Mouse (Mus musculus) right cerebral cortex, postnatal 10 days (tissue): ENCODE measurements around the gene Fabp1.

Experiments used
- DNase-seq, 2 experiments: peaks; one replicate each; pipeline ENCODE4 v3.0.0; 2021; ENCODE audit warnings: low spot score in 2 of 2

The Fabp1 gene

GRCm38 (mm10) chr6:71199612-71200011, at the start of gene Fabp1:
Gene Fabp1, plus strand, starts transcription at chr6:71199827.
- no peak for DNase-seq

GRCm38 (mm10) chr6:71151098-71151497, 48.5 kb upstream of the Fabp1 start:
- DNase-seq = no peak

GRCm38 (mm10) chr6:71153486-71153885, 46.1 kb upstream of the Fabp1 start:
- DNase-seq = no peak

- DNase-seq = no peak
These were observed 44.8 kb upstream of the Fabp1 start for GRCm38 (mm10) chr6:71154861-71155260.

- no peak for DNase-seq
These were observed 42.8 kb upstream of the Fabp1 start for GRCm38 (mm10) chr6:71156674-71157326.

- DNase-seq = no peak
These were observed 38.3 kb upstream of the Fabp1 start for GRCm38 (mm10) chr6:71161290-71161689.

GRCm38 (mm10) chr6:71162269-71162668, 37.4 kb upstream of the Fabp1 start:
- no peak for DNase-seq

GRCm38 (mm10) chr6:71164394-71164793, 35.2 kb upstream of the Fabp1 start:
- no peak for DNase-seq

GRCm38 (mm10) chr6:71166551-71167169, 33.0 kb upstream of the Fabp1 start:
- peak in 1 of 2 experiments; percentile 39 for DNase-seq

GRCm38 (mm10) chr6:71172812-71173580, 26.6 kb upstream of the Fabp1 start:
- DNase-seq = no peak

- DNase-seq = no peak
These were observed 19.0 kb upstream of the Fabp1 start for GRCm38 (mm10) chr6:71180596-71180995.

- no peak for DNase-seq
These were observed 14.6 kb upstream of the Fabp1 start for GRCm38 (mm10) chr6:71184941-71185604.

GRCm38 (mm10) chr6:71189578-71189977, 10.0 kb upstream of the Fabp1 start:
- no peak for DNase-seq

GRCm38 (mm10) chr6:71190501-71190900, 9.1 kb upstream of the Fabp1 start:
- no peak for DNase-seq

- no peak for DNase-seq
These were observed 6.4 kb upstream of the Fabp1 start for GRCm38 (mm10) chr6:71193151-71193740.

- no peak for DNase-seq
These were observed 3.5 kb upstream of the Fabp1 start for GRCm38 (mm10) chr6:71196107-71196506.

GRCm38 (mm10) chr6:71197636-71198535, 1.7 kb upstream of the Fabp1 start:
- no peak for DNase-seq

- DNase-seq = no peak
These were observed 2.3 kb downstream of the Fabp1 start for GRCm38 (mm10) chr6:71201925-71202324.

GRCm38 (mm10) chr6:71203674-71204073, 4.0 kb downstream of the Fabp1 start:
- no peak for DNase-seq

- no peak for DNase-seq
These were observed 4.5 kb downstream of the Fabp1 start for GRCm38 (mm10) chr6:71204166-71204565.

GRCm38 (mm10) chr6:71208691-71209090, 9.1 kb downstream of the Fabp1 start:
- no peak for DNase-seq
